Mouse (Mus musculus): ENCODE data around the gene Gm11564. TPM values are rescaled to one million over a fixed set of nuclear protein-coding genes. Genes with fewer than 3 reads are reported as not detected.
"Not testable (repeated sequence)": the region's sequence is repeated elsewhere in the genome, so short reads cannot be mapped to it uniquely, and the experiment has no call there.

Gm11564 gene
- polyA plus RNA-seq, 1 experiment from 2014 or later = not detected

GRCm38 (mm10) chr11:99793367-99793766 lies 22.1 kb downstream of the Gm11564 start, which contains the start of gene Gm11596:
Gene Gm11596 (minus strand): TSS chr11:99793467.
- 70% methylated on average over 2 of the region's 2 CpGs for WGBS

GRCm38 (mm10) chr11:99784900-99785299 lies 30.6 kb downstream of the Gm11564 start, which contains the start of gene Krtap4-9:
Gene Krtap4-9 (plus strand): TSS chr11:99785200.
- H3K9ac ChIP-seq (ENCODE audit: low read length); H3K27ac ChIP-seq (replicated peaks); ATAC-seq (ENCODE audit: low FRiP score, low TSS enrichment); H3K4me1 ChIP-seq (replicated peaks; ENCODE audit: control insufficient read depth, insufficient read depth); H3K4me3 ChIP-seq (ENCODE audit: low read depth, low read length); DNase-seq (ENCODE audit: low spot score); H3K36me3 ChIP-seq (ENCODE audit: control insufficient read depth, insufficient read depth, low read length); H3K9me3 ChIP-seq (ENCODE audit: control insufficient read depth, low read length); H3K27me3 ChIP-seq (ENCODE audit: control insufficient read depth, insufficient read depth, low read length); H3K4me2 ChIP-seq (replicated peaks; ENCODE audit: low read depth): not testable (repeated sequence)

More at GRCm38 (mm10) chr11:99793367-99793766, 22.1 kb downstream of the Gm11564 start, which contains the start of gene Gm11596:
- no peak within 1 kb of the TSS for H3K4me2 ChIP-seq (replicated peaks; ENCODE audit: low read depth)
- H3K36me3 ChIP-seq (ENCODE audit: control insufficient read depth, insufficient read depth, low read length) = no peaks in the 10 kb centered on the region
- ATAC-seq (ENCODE audit: low FRiP score, low TSS enrichment) (no peak), DNase-seq (ENCODE audit: low spot score) (no peak)
- H3K9ac ChIP-seq (ENCODE audit: low read length) = no peak within 1 kb of the TSS
- no peaks in the 10 kb centered on the region for H3K27me3 ChIP-seq (ENCODE audit: control insufficient read depth, insufficient read depth, low read length)
- H3K27ac ChIP-seq (replicated peaks) = no peak within 1 kb of the TSS
- TF ChIP-seq CTCF (IDR thresholded peaks at IDR 0.05; ENCODE audit: low read depth) = no peak
- TF ChIP-seq EP300 (optimal IDR thresholded peaks at IDR 0.05) = no peak
- no peaks in the 10 kb centered on the region for H3K4me1 ChIP-seq (replicated peaks; ENCODE audit: control insufficient read depth, insufficient read depth)
- H3K9me3 ChIP-seq (ENCODE audit: control insufficient read depth, low read length) = no peaks in the 10 kb centered on the region
- no peak within 1 kb of the TSS for H3K4me3 ChIP-seq (ENCODE audit: low read depth, low read length)

- H3K27me3 ChIP-seq (ENCODE audit: control insufficient read depth, insufficient read depth, low read length) = no peaks in the 10 kb centered on the region
Measured at GRCm38 (mm10) chr11:99780604-99781003, 34.9 kb downstream of the Gm11564 start, which contains the start of gene Krtap4-8. Gene Krtap4-8 (minus strand): TSS chr11:99780704.

GRCm38 (mm10) chr11:99778401-99778800 lies 37.1 kb downstream of the Gm11564 start:
- 58% methylated on average over 7 of the region's 7 CpGs for whole genome bisulfite sequencing
- TF ChIP-seq CTCF (IDR thresholded peaks at IDR 0.05; ENCODE audit: low read depth) (no peak), EP300 (optimal IDR thresholded peaks at IDR 0.05) (no peak)
- ATAC-seq (ENCODE audit: low FRiP score, low TSS enrichment) = no peak

More at GRCm38 (mm10) chr11:99780604-99781003, 34.9 kb downstream of the Gm11564 start, which contains the start of gene Krtap4-8:
- TF ChIP-seq CTCF (IDR thresholded peaks at IDR 0.05; ENCODE audit: low read depth) (no peak), EP300 (optimal IDR thresholded peaks at IDR 0.05) (no peak)
- no peak within 1 kb of the TSS for H3K27ac ChIP-seq (replicated peaks)
- H3K9me3 ChIP-seq (ENCODE audit: control insufficient read depth, low read length) = no peaks in the 10 kb centered on the region
- H3K4me3 ChIP-seq (ENCODE audit: low read depth, low read length) = no peak within 1 kb of the TSS
- no peak within 1 kb of the TSS for H3K4me2 ChIP-seq (replicated peaks; ENCODE audit: low read depth)
- no peaks in the 10 kb centered on the region for H3K4me1 ChIP-seq (replicated peaks; ENCODE audit: control insufficient read depth, insufficient read depth)
- WGBS = 95% methylated on average over 2 of the region's 2 CpGs
- no peak for DNase-seq (ENCODE audit: low spot score)
- no peaks in the 10 kb centered on the region for H3K36me3 ChIP-seq (ENCODE audit: control insufficient read depth, insufficient read depth, low read length)
- ATAC-seq (ENCODE audit: low FRiP score, low TSS enrichment) = no peak
- no peak within 1 kb of the TSS for H3K9ac ChIP-seq (ENCODE audit: low read length)

GRCm38 (mm10) chr11:99772813-99773212 lies 42.7 kb downstream of the Gm11564 start, which contains the start of gene Gm11595:
Gene Gm11595 (minus strand): TSS chr11:99772913.
- H3K27me3 ChIP-seq (ENCODE audit: control insufficient read depth, insufficient read depth, low read length) = not testable (repeated sequence)

More at GRCm38 (mm10) chr11:99778401-99778800, 37.1 kb downstream of the Gm11564 start:
- H3K9me3 ChIP-seq (ENCODE audit: control insufficient read depth, low read length) = no peaks in the 10 kb centered on the region
- H3K9ac ChIP-seq (ENCODE audit: low read length) = no peak overlapping the region
- H3K27me3 ChIP-seq (ENCODE audit: control insufficient read depth, insufficient read depth, low read length) = no peaks in the 10 kb centered on the region
- no peak for DNase-seq (ENCODE audit: low spot score)
- no peak overlapping the region for H3K27ac ChIP-seq (replicated peaks)
- no peak overlapping the region for H3K4me3 ChIP-seq (ENCODE audit: low read depth, low read length)
- H3K4me2 ChIP-seq (replicated peaks; ENCODE audit: low read depth) = no peak overlapping the region
- H3K4me1 ChIP-seq (replicated peaks; ENCODE audit: control insufficient read depth, insufficient read depth) = no peaks in the 10 kb centered on the region
- no peaks in the 10 kb centered on the region for H3K36me3 ChIP-seq (ENCODE audit: control insufficient read depth, insufficient read depth, low read length)

GRCm38 (mm10) chr11:99768410-99768809 lies 47.1 kb downstream of the Gm11564 start:
- WGBS = 62% methylated on average over 2 of the region's 2 CpGs
- Histone ChIP-seq H3K36me3 (ENCODE audit: control insufficient read depth, insufficient read depth, low read length) (no peaks in the 10 kb centered on the region), H3K27me3 (ENCODE audit: control insufficient read depth, insufficient read depth, low read length) (no peaks in the 10 kb centered on the region), H3K4me1 (replicated peaks; ENCODE audit: control insufficient read depth, insufficient read depth) (no peaks in the 10 kb centered on the region), H3K9ac (ENCODE audit: low read length) (no peak overlapping the region), H3K9me3 (ENCODE audit: control insufficient read depth, low read length) (no peaks in the 10 kb centered on the region), H3K27ac (replicated peaks) (no peak overlapping the region), H3K4me2 (replicated peaks; ENCODE audit: low read depth) (no peak overlapping the region), H3K4me3 (ENCODE audit: low read depth, low read length) (no peak overlapping the region)
- ATAC-seq (ENCODE audit: low FRiP score, low TSS enrichment) = no peak
- DNase-seq (ENCODE audit: low spot score) = no peak
- no peak for TF ChIP-seq CTCF (IDR thresholded peaks at IDR 0.05; ENCODE audit: low read depth)
- no peak for TF ChIP-seq EP300 (optimal IDR thresholded peaks at IDR 0.05)

More at GRCm38 (mm10) chr11:99772813-99773212, 42.7 kb downstream of the Gm11564 start, which contains the start of gene Gm11595:
- not testable (repeated sequence) for H3K9me3 ChIP-seq (ENCODE audit: control insufficient read depth, low read length); H3K9ac ChIP-seq (ENCODE audit: low read length); DNase-seq (ENCODE audit: low spot score); H3K4me3 ChIP-seq (ENCODE audit: low read depth, low read length); H3K36me3 ChIP-seq (ENCODE audit: control insufficient read depth, insufficient read depth, low read length); H3K27ac ChIP-seq (replicated peaks); H3K4me2 ChIP-seq (replicated peaks; ENCODE audit: low read depth); H3K4me1 ChIP-seq (replicated peaks; ENCODE audit: control insufficient read depth, insufficient read depth); ATAC-seq (ENCODE audit: low FRiP score, low TSS enrichment)

Other genes starting within 250 kb of the Gm11564 start
- gene Krtap3-1, start 249.0 kb downstream of the Gm11564 start, polyA plus RNA-seq (2015; fragmentation: Nextera tagmentation; extraction: Ambion mirVana) = not detected in 2 replicates
- not detected in 2 replicates for gene Krtap1-5, start 234.7 kb downstream of the Gm11564 start, polyA plus RNA-seq (2015; fragmentation: Nextera tagmentation; extraction: Ambion mirVana)
- not detected in 2 replicates for gene Krtap1-4, start 232.0 kb downstream of the Gm11564 start, polyA plus RNA-seq (2015; fragmentation: Nextera tagmentation; extraction: Ambion mirVana)
- not detected in 2 replicates for gene Krtap1-3, start 224.3 kb downstream of the Gm11564 start, polyA plus RNA-seq (2015; fragmentation: Nextera tagmentation; extraction: Ambion mirVana)
- not detected in 2 replicates for gene Krtap9-3, start 217.6 kb downstream of the Gm11564 start, polyA plus RNA-seq (2015; fragmentation: Nextera tagmentation; extraction: Ambion mirVana)
- not detected in 2 replicates for gene Gm11938, start 212.4 kb downstream of the Gm11564 start, polyA plus RNA-seq (2015; fragmentation: Nextera tagmentation; extraction: Ambion mirVana)
- not detected in 2 replicates for gene Gm11937, start 205.5 kb downstream of the Gm11564 start, polyA plus RNA-seq (2015; fragmentation: Nextera tagmentation; extraction: Ambion mirVana)
- gene Krtap2-4, start 200.8 kb downstream of the Gm11564 start, polyA plus RNA-seq (2015; fragmentation: Nextera tagmentation; extraction: Ambion mirVana) = not detected in 2 replicates
- gene Gm11562, start 195.2 kb downstream of the Gm11564 start, polyA plus RNA-seq (2015; fragmentation: Nextera tagmentation; extraction: Ambion mirVana) = not detected in 2 replicates
- not detected in 2 replicates for gene Krtap4-1, start 187.4 kb downstream of the Gm11564 start, polyA plus RNA-seq (2015; fragmentation: Nextera tagmentation; extraction: Ambion mirVana)
- not detected in 2 replicates for gene Krtap4-2, start 180.6 kb downstream of the Gm11564 start, polyA plus RNA-seq (2015; fragmentation: Nextera tagmentation; extraction: Ambion mirVana)
- not detected in 2 replicates for gene Krtap4-7, start 171.6 kb downstream of the Gm11564 start, polyA plus RNA-seq (2015; fragmentation: Nextera tagmentation; extraction: Ambion mirVana)
- gene Gm11555, start 165.4 kb downstream of the Gm11564 start, polyA plus RNA-seq (2015; fragmentation: Nextera tagmentation; extraction: Ambion mirVana) = not detected in 2 replicates
- gene Gm11563, start 156.7 kb downstream of the Gm11564 start, polyA plus RNA-seq (2015; fragmentation: Nextera tagmentation; extraction: Ambion mirVana) = not detected in 2 replicates
- not detected in 2 replicates for gene Krtap4-6, start 149.7 kb downstream of the Gm11564 start, polyA plus RNA-seq (2015; fragmentation: Nextera tagmentation; extraction: Ambion mirVana)
- gene Gm14190, start 124.9 kb downstream of the Gm11564 start, polyA plus RNA-seq (2015; fragmentation: Nextera tagmentation; extraction: Ambion mirVana) = not detected in 2 replicates
- gene Gm14180, start 81.4 kb downstream of the Gm11564 start, polyA plus RNA-seq (2015; fragmentation: Nextera tagmentation; extraction: Ambion mirVana) = not detected in 2 replicates
- gene Gm11595, start 42.8 kb downstream of the Gm11564 start, polyA plus RNA-seq (2015; fragmentation: Nextera tagmentation; extraction: Ambion mirVana) = not detected in 2 replicates
- not detected in 2 replicates for gene Krtap4-8, start 35.0 kb downstream of the Gm11564 start, polyA plus RNA-seq (2015; fragmentation: Nextera tagmentation; extraction: Ambion mirVana)
- not detected in 2 replicates for gene Krtap4-9, start 30.5 kb downstream of the Gm11564 start, polyA plus RNA-seq (2015; fragmentation: Nextera tagmentation; extraction: Ambion mirVana)
- not detected in 2 replicates for gene Gm11596, start 22.2 kb downstream of the Gm11564 start, polyA plus RNA-seq (2015; fragmentation: Nextera tagmentation; extraction: Ambion mirVana)
- gene Gm11569, start 16.7 kb downstream of the Gm11564 start, polyA plus RNA-seq (2015; fragmentation: Nextera tagmentation; extraction: Ambion mirVana) = not detected in 2 replicates
- not detected in 2 replicates for gene Gm11554, start 11.2 kb downstream of the Gm11564 start, polyA plus RNA-seq (2015; fragmentation: Nextera tagmentation; extraction: Ambion mirVana)
- gene Krtap4-13, start 5.8 kb downstream of the Gm11564 start, polyA plus RNA-seq (2015; fragmentation: Nextera tagmentation; extraction: Ambion mirVana) = not detected in 2 replicates
- gene 2300003K06Rik, start 22.4 kb upstream of the Gm11564 start, polyA plus RNA-seq (2015; fragmentation: Nextera tagmentation; extraction: Ambion mirVana) = not detected in 2 replicates
- gene Krtap4-16, start 35.9 kb upstream of the Gm11564 start, polyA plus RNA-seq (2015; fragmentation: Nextera tagmentation; extraction: Ambion mirVana) = not detected in 2 replicates
- not detected in 2 replicates for gene Gm11568, start 42.3 kb upstream of the Gm11564 start, polyA plus RNA-seq (2015; fragmentation: Nextera tagmentation; extraction: Ambion mirVana)
- gene Gm11559, start 48.8 kb upstream of the Gm11564 start, polyA plus RNA-seq (2015; fragmentation: Nextera tagmentation; extraction: Ambion mirVana) = not detected in 2 replicates
- not detected in 2 replicates for gene Krtap9-1, start 57.7 kb upstream of the Gm11564 start, polyA plus RNA-seq (2015; fragmentation: Nextera tagmentation; extraction: Ambion mirVana)
- gene Gm11567, start 63.5 kb upstream of the Gm11564 start, polyA plus RNA-seq (2015; fragmentation: Nextera tagmentation; extraction: Ambion mirVana) = not detected in 2 replicates
- gene Krtap31-1, start 92.3 kb upstream of the Gm11564 start, polyA plus RNA-seq (2015; fragmentation: Nextera tagmentation; extraction: Ambion mirVana) = not detected in 2 replicates
- not detected in 2 replicates for gene Gm11565, start 99.1 kb upstream of the Gm11564 start, polyA plus RNA-seq (2015; fragmentation: Nextera tagmentation; extraction: Ambion mirVana)
- not detected in 2 replicates for gene Krtap31-2, start 120.6 kb upstream of the Gm11564 start, polyA plus RNA-seq (2015; fragmentation: Nextera tagmentation; extraction: Ambion mirVana)
- not detected in 2 replicates for gene Krtap9-5, start 132.8 kb upstream of the Gm11564 start, polyA plus RNA-seq (2015; fragmentation: Nextera tagmentation; extraction: Ambion mirVana)
- not detected in 2 replicates for gene Krtap29-1, start 163.4 kb upstream of the Gm11564 start, polyA plus RNA-seq (2015; fragmentation: Nextera tagmentation; extraction: Ambion mirVana)
- gene Krtap16-1, start 170.9 kb upstream of the Gm11564 start, polyA plus RNA-seq (2015; fragmentation: Nextera tagmentation; extraction: Ambion mirVana) = 0.10 TPM in 1 of 2 replicates, not detected in the other
- gene Krtap17-1, start 178.3 kb upstream of the Gm11564 start, polyA plus RNA-seq (2015; fragmentation: Nextera tagmentation; extraction: Ambion mirVana) = 0.25 and 0.27 TPM in 2 replicates
- gene Krt33a, start 200.5 kb upstream of the Gm11564 start, polyA plus RNA-seq (2015; fragmentation: Nextera tagmentation; extraction: Ambion mirVana) = 0.05 and 0.17 TPM in 2 replicates
- 0.06 TPM in 1 of 2 replicates, not detected in the other for gene Krt33b, start 214.2 kb upstream of the Gm11564 start, polyA plus RNA-seq (2015; fragmentation: Nextera tagmentation; extraction: Ambion mirVana)
- 0.99 and 1.0 TPM in 2 replicates for gene Krt34, start 225.9 kb upstream of the Gm11564 start, polyA plus RNA-seq (2015; fragmentation: Nextera tagmentation; extraction: Ambion mirVana)
- not detected in 2 replicates for gene Krt31, start 234.9 kb upstream of the Gm11564 start, polyA plus RNA-seq (2015; fragmentation: Nextera tagmentation; extraction: Ambion mirVana)

Data from stomach, postnatal 0 days (tissue).